Mouse (Mus musculus) embryonic facial prominence, embryonic 13.5 days (tissue): ENCODE results near the gene Prdx2. TPM values are rescaled to one million over a fixed set of nuclear protein-coding genes. Genes with fewer than 3 reads are reported as not detected.

Source experiments
- ATAC-seq: fragments of 200-750 bp; cut with Nextera tagmentation; 2 replicates; pipeline ENCODE4 v1.8.0; 2017; ENCODE audit warnings: low read depth; ENCODE audit not compliant: insufficient number of reproducible peaks, insufficient read depth, low FRiP score, low TSS enrichment
- H3K27ac ChIP-seq: fragments of 300-500 bp; sonication (generic); 2 replicates; pipeline ENCODE4 v1.5.1; 2015; ENCODE audit warnings: moderate library complexity, mild to moderate bottlenecking, inconsistent platforms
- H3K27me3 ChIP-seq: fragments of 300-500 bp; sonication (generic); 2 replicates; pipeline ENCODE4 v1.6.1; 2015; ENCODE audit warnings: mild to moderate bottlenecking, inconsistent platforms
- H3K36me3 ChIP-seq: fragments of 300-500 bp; sonication (generic); 2 replicates; pipeline ENCODE4 v1.6.1; 2015; ENCODE audit warnings: mild to moderate bottlenecking, inconsistent platforms
- H3K4me1 ChIP-seq: fragments of 300-500 bp; sonication (generic); 2 replicates; pipeline ENCODE4 v1.6.1; 2015; ENCODE audit warnings: inconsistent platforms
- H3K4me2 ChIP-seq: fragments of 300-500 bp; sonication (generic); 2 replicates; pipeline ENCODE4 v1.6.1; 2015; ENCODE audit warnings: moderate library complexity, mild to moderate bottlenecking, inconsistent platforms
- H3K4me3 ChIP-seq: fragments of 300-500 bp; sonication (generic); 2 replicates; pipeline ENCODE4 v1.5.1; 2015; ENCODE audit warnings: mild to moderate bottlenecking, inconsistent platforms
- H3K9ac ChIP-seq: fragments of 300-500 bp; sonication (generic); 2 replicates; pipeline ENCODE4 v1.6.1; 2015; ENCODE audit warnings: mild to moderate bottlenecking, inconsistent platforms
- H3K9me3 ChIP-seq: fragments of 300-500 bp; sonication (generic); 2 replicates; pipeline ENCODE4 v1.6.1; 2016; ENCODE audit warnings: inconsistent platforms
- WGBS: fragments of 180-500 bp; shearing (Covaris S2); methylation state at CpG from one replicate; pipeline ENCODE4 v1.1.7; 2015; ENCODE audit warnings: mixed read lengths; 5-methylcytosine and 5-hydroxymethylcytosine counted together
- microRNA-seq: library from miRNA; unstranded; fragments of <30 nt; microRNA quantifications from one replicate; pipeline ENCODE4, GENCODE M21; 2016
- polyA plus RNA-seq: library from polyadenylated mRNA; unstranded; fragments of >200 nt; fragmentation: Nextera tagmentation; extraction: Ambion mirVana; gene quantifications from 2 replicates; pipeline ENCODE4 v1.2.1, GENCODE M21; 2015

Gene Prdx2
- polyA plus RNA-seq, 1 experiment from 2014 or later: 1,010 TPM

GRCm38 (mm10) chr8:85023846-85024245, 54.5 kb downstream of the Prdx2 start:
- H3K9ac ChIP-seq: no peak overlapping the region
- no peaks in the 10 kb centered on the region for H3K27me3 ChIP-seq
- ATAC-seq: no peak
- peaks cover 53% of the 10 kb centered on the region for H3K36me3 ChIP-seq
- 94% methylated on average over 3 of the region's 3 CpGs for WGBS
- H3K4me2 ChIP-seq: peak overlapping the region; percentile 92
- peak overlapping the region; percentile 99 for H3K4me3 ChIP-seq
- H3K9me3 ChIP-seq: no peaks in the 10 kb centered on the region
- no peak overlapping the region for H3K27ac ChIP-seq
- peaks cover 34% of the 10 kb centered on the region for H3K4me1 ChIP-seq

Small RNA genes lying within 50 kb of the gene (microRNA-seq; reads per million reads assigned to microRNA genes)
- not detected for gene Gm24197

Other genes starting within 250 kb of the Prdx2 start
- gene G430095P16Rik, start 246.6 kb upstream of the Prdx2 start, polyA plus RNA-seq: 6.1 and 6.2 TPM in 2 replicates
- 37.0 and 42.9 TPM in 2 replicates for gene Nfix, start 169.2 kb upstream of the Prdx2 start, polyA plus RNA-seq
- gene Dand5, start 146.8 kb upstream of the Prdx2 start, polyA plus RNA-seq: 7.0 TPM in 2 replicates
- gene Gadd45gip1, start 138.1 kb upstream of the Prdx2 start, polyA plus RNA-seq: 45.6 and 48.2 TPM in 2 replicates
- gene Rad23a, start 128.9 kb upstream of the Prdx2 start, polyA plus RNA-seq: 97.1 and 100 TPM in 2 replicates
- gene Calr, start 122.7 kb upstream of the Prdx2 start, polyA plus RNA-seq: 959 and 1,012 TPM in 2 replicates
- gene Farsa, start 112.6 kb upstream of the Prdx2 start, polyA plus RNA-seq: 105 and 108 TPM in 2 replicates
- gene Syce2, start 97.5 kb upstream of the Prdx2 start, polyA plus RNA-seq: 101 and 111 TPM in 2 replicates
- 39.1 and 40.6 TPM in 2 replicates for gene Gcdh, start 75.7 kb upstream of the Prdx2 start, polyA plus RNA-seq
- gene Klf1, start 67.7 kb upstream of the Prdx2 start, polyA plus RNA-seq: 1.8 and 5.6 TPM in 2 replicates
- gene Dnase2a, start 61.0 kb upstream of the Prdx2 start, polyA plus RNA-seq: 15.9 and 22.7 TPM in 2 replicates
- 1.4 and 1.6 TPM in 2 replicates for gene Mast1, start 32.2 kb upstream of the Prdx2 start, polyA plus RNA-seq
- gene Rtbdn, start 22.6 kb upstream of the Prdx2 start, polyA plus RNA-seq: 0.36 and 0.39 TPM in 2 replicates
- gene Gm49661, start 154 bp upstream of the Prdx2 start, polyA plus RNA-seq: not detected in 2 replicates
- 93.2 and 94.5 TPM in 2 replicates for gene Rnaseh2a, start 180 bp downstream of the Prdx2 start, polyA plus RNA-seq
- gene Junb, start 9.1 kb downstream of the Prdx2 start, polyA plus RNA-seq: 10.4 and 11.2 TPM in 2 replicates
- 23.2 and 24.7 TPM in 2 replicates for gene Hook2, start 21.0 kb downstream of the Prdx2 start, polyA plus RNA-seq
- 0.14 TPM in 1 of 2 replicates, not detected in the other for gene Best2, start 44.9 kb downstream of the Prdx2 start, polyA plus RNA-seq
- gene Asna1, start 55.7 kb downstream of the Prdx2 start, polyA plus RNA-seq: 126 and 139 TPM in 2 replicates
- gene Trir, start 57.2 kb downstream of the Prdx2 start, polyA plus RNA-seq: 133 and 146 TPM in 2 replicates
- 30.1 and 43.4 TPM in 2 replicates for gene Tnpo2, start 67.3 kb downstream of the Prdx2 start, polyA plus RNA-seq
- gene Fbxw9, start 90.5 kb downstream of the Prdx2 start, polyA plus RNA-seq: 36.7 and 38.2 TPM in 2 replicates
- 1.1 and 1.4 TPM in 2 replicates for gene Gm5741, start 98.4 kb downstream of the Prdx2 start, polyA plus RNA-seq
- 55.1 and 70.7 TPM in 2 replicates for gene Dhps, start 102.2 kb downstream of the Prdx2 start, polyA plus RNA-seq
- 129 and 130 TPM in 2 replicates for gene Wdr83os, start 111.2 kb downstream of the Prdx2 start, polyA plus RNA-seq
- gene Wdr83, start 111.7 kb downstream of the Prdx2 start, polyA plus RNA-seq: 45.2 and 46.2 TPM in 2 replicates
- 29.1 and 29.6 TPM in 2 replicates for gene Man2b1, start 113.7 kb downstream of the Prdx2 start, polyA plus RNA-seq
- 2.9 and 3.1 TPM in 2 replicates for gene Zfp791, start 153.5 kb downstream of the Prdx2 start, polyA plus RNA-seq
- gene Cks1brt, start 182.3 kb downstream of the Prdx2 start, polyA plus RNA-seq: not detected in 2 replicates